Mouse (Mus musculus) limb, embryonic 11.5 days (tissue): ENCODE measurements around the gene Ccdc182. TPM values are rescaled to one million over a fixed set of nuclear protein-coding genes. Genes with fewer than 3 reads are reported as not detected.

Experiments used
- ATAC-seq: fragments of 200-750 bp; cut with Nextera tagmentation; 2 replicates; pipeline ENCODE4 v1.8.0; 2017; ENCODE audit warnings: low read depth; ENCODE audit not compliant: insufficient number of reproducible peaks, low FRiP score, low TSS enrichment
- DNase-seq: peaks from one replicate; pipeline ENCODE4 v3.0.0-alpha.2; 2015; ENCODE audit warnings: low spot score
- H3K27ac ChIP-seq: fragments of 300-500 bp; sonication (generic); replicated peaks from 2 replicates; pipeline ENCODE4 v1.5.1; 2014; ENCODE audit warnings: low read depth, mild to moderate bottlenecking, low read length
- H3K27me3 ChIP-seq: fragments of 300-500 bp; sonication (generic); 2 replicates; pipeline ENCODE4 v1.6.1; 2014; ENCODE audit warnings: mild to moderate bottlenecking, low read length, mixed read lengths; ENCODE audit not compliant: control insufficient read depth, insufficient read depth
- H3K36me3 ChIP-seq: fragments of 300-500 bp; sonication (generic); 2 replicates; pipeline ENCODE4 v1.6.1; 2014; ENCODE audit warnings: mild to moderate bottlenecking, low read length, moderate library complexity, mixed read lengths; ENCODE audit not compliant: control insufficient read depth, insufficient read depth
- H3K4me1 ChIP-seq: fragments of 300-500 bp; sonication (generic); 2 replicates; pipeline ENCODE4 v1.6.1; 2014; ENCODE audit warnings: low read length, mixed read lengths; ENCODE audit not compliant: control insufficient read depth, insufficient read depth
- H3K4me2 ChIP-seq: fragments of 300-500 bp; sonication (generic); 2 replicates; pipeline ENCODE4 v1.6.1; 2014; ENCODE audit warnings: low read depth, mild to moderate bottlenecking, moderate library complexity; ENCODE audit not compliant: severe bottlenecking
- H3K4me3 ChIP-seq: fragments of 300-500 bp; sonication (generic); 2 replicates; pipeline ENCODE4 v1.5.1; 2014; ENCODE audit warnings: low read depth, low read length
- H3K9ac ChIP-seq: fragments of 300-500 bp; sonication (generic); 2 replicates; pipeline ENCODE4 v1.6.1; 2014; ENCODE audit warnings: mild to moderate bottlenecking, low read length
- H3K9me3 ChIP-seq: fragments of 300-500 bp; sonication (generic); 2 replicates; pipeline ENCODE4 v1.6.1; 2016; ENCODE audit warnings: low read length; ENCODE audit not compliant: control insufficient read depth
- WGBS: fragments of 180-500 bp; shearing (Covaris S2); extraction: QIAGEN DNeasy Blood & Tissue Kit; methylation state at CpG from one replicate; pipeline ENCODE4 v1.1.7; 2014; 5-methylcytosine and 5-hydroxymethylcytosine counted together
- polyA plus RNA-seq: library from polyadenylated mRNA; unstranded; fragments of >200 nt; fragmentation: Nextera tagmentation; extraction: Ambion mirVana; gene quantifications from 2 replicates; pipeline ENCODE4 v1.2.1, GENCODE M21; 2014

The Ccdc182 gene
- polyA plus RNA-seq, 1 experiment from 2014 or later, result 0.12 TPM

GRCm38 (mm10) chr11:88318850-88319249, 25.0 kb downstream of the Ccdc182 start:
- Histone ChIP-seq H3K4me2 (no peak overlapping the region), H3K4me1 (no peaks in the 10 kb centered on the region), H3K36me3 (no peaks in the 10 kb centered on the region), H3K4me3 (no peak overlapping the region), H3K9ac (no peak overlapping the region), H3K9me3 (no peaks in the 10 kb centered on the region), H3K27ac (no peak overlapping the region), H3K27me3 (no peaks in the 10 kb centered on the region; the same call in 1 of the 2 replicates)
- DNase-seq (no peak), ATAC-seq (no peak)
- WGBS, result 79% methylated on average over 5 of the region's 5 CpGs

- no peaks in the 10 kb centered on the region for H3K9me3 ChIP-seq
- DNase-seq (no peak), ATAC-seq (no peak)
- no peaks in the 10 kb centered on the region for H3K4me1 ChIP-seq
- H3K9ac ChIP-seq, result no peak overlapping the region
- H3K4me3 ChIP-seq, result no peak overlapping the region
- H3K27ac ChIP-seq, result no peak overlapping the region
- WGBS, result 2% methylated on average over 4 of the region's 4 CpGs
- no peaks in the 10 kb centered on the region for H3K27me3 ChIP-seq
- H3K4me2 ChIP-seq, result no peak overlapping the region
- H3K36me3 ChIP-seq, result no peaks in the 10 kb centered on the region
Measured at GRCm38 (mm10) chr11:88327016-88327415, 33.2 kb downstream of the Ccdc182 start.

- no peak for DNase-seq
- 92% methylated on average over 17 of the region's 17 CpGs for WGBS
Measured at GRCm38 (mm10) chr11:88328813-88329595, 35.1 kb downstream of the Ccdc182 start.

GRCm38 (mm10) chr11:88330799-88331198, 36.9 kb downstream of the Ccdc182 start:
- ATAC-seq, result no peak
- no peak overlapping the region for H3K27ac ChIP-seq
- WGBS, result 51% methylated on average over 11 of the region's 11 CpGs

More at GRCm38 (mm10) chr11:88328813-88329595, 35.1 kb downstream of the Ccdc182 start:
- H3K27ac ChIP-seq, result no peak overlapping the region
- H3K27me3 ChIP-seq, result no peaks in the 10 kb centered on the region
- no peaks in the 10 kb centered on the region for H3K36me3 ChIP-seq
- peaks cover 4% of the 10 kb centered on the region; the same call in 1 of the 2 replicates for H3K4me1 ChIP-seq
- no peak overlapping the region for H3K9ac ChIP-seq
- no peak overlapping the region for H3K4me3 ChIP-seq
- H3K9me3 ChIP-seq, result no peaks in the 10 kb centered on the region
- ATAC-seq, result no peak
- H3K4me2 ChIP-seq, result no peak overlapping the region

GRCm38 (mm10) chr11:88331722-88332121, 37.9 kb downstream of the Ccdc182 start:
- Histone ChIP-seq H3K27me3 (no peaks in the 10 kb centered on the region), H3K27ac (no peak overlapping the region), H3K4me3 (no peak overlapping the region), H3K9ac (no peak overlapping the region), H3K9me3 (no peaks in the 10 kb centered on the region), H3K36me3 (no peaks in the 10 kb centered on the region), H3K4me2 (no peak overlapping the region), H3K4me1 (peaks cover 7% of the 10 kb centered on the region; the same call in 1 of the 2 replicates)
- 84% methylated on average over 8 of the region's 8 CpGs for WGBS
- DNase-seq (no peak), ATAC-seq (no peak)

More at GRCm38 (mm10) chr11:88330799-88331198, 36.9 kb downstream of the Ccdc182 start:
- no peak overlapping the region for H3K9ac ChIP-seq
- H3K4me1 ChIP-seq, result peaks cover 7% of the 10 kb centered on the region; the same call in 1 of the 2 replicates
- no peaks in the 10 kb centered on the region for H3K27me3 ChIP-seq
- no peak overlapping the region for H3K4me3 ChIP-seq
- no peak overlapping the region for H3K4me2 ChIP-seq
- no peak for DNase-seq
- H3K9me3 ChIP-seq, result no peaks in the 10 kb centered on the region
- no peaks in the 10 kb centered on the region for H3K36me3 ChIP-seq

DNA sequence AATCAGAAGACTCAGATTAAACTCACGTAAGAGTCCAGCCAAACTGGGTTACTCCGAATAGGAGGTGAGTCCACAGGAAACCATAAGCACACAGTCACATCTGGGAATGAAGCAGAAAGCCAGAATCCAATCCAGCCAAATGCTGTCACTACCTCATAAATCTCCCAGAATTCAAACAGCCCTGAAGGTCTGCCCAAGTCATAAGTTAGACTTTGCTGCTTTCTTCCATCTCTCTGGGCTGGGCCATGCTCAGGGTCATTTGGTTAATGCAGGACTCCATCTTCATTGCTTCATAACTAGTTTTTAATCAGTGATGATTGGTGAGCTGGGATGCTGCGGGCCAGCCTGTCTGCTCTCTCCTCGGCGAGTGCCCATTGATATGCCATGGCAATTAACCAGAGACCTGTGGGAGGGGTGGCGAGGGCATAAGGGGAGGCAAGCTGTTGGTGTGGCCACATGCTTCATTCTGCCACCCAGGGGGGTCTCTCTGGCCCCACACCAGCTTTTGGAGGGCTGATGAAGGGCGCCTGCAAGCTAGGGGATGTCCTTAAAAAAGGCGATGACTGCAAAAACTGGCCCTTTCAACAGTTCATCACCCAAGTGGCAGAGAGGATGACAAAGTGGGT, 38.6 kb downstream of the Ccdc182 start:
- Histone ChIP-seq H3K4me2 (peak overlapping the region; percentile 16; the same call in 1 of the 2 replicates), H3K9me3 (no peaks in the 10 kb centered on the region), H3K4me3 (no peak overlapping the region), H3K27me3 (no peaks in the 10 kb centered on the region), H3K36me3 (peaks cover 1% of the 10 kb centered on the region; the same call in 1 of the 2 replicates), H3K27ac (no peak overlapping the region), H3K9ac (no peak overlapping the region), H3K4me1 (peaks cover 7% of the 10 kb centered on the region; the same call in 1 of the 2 replicates)
- ATAC-seq, result 0 out of 2 replicates have a peak, but pooled peaks have one; percentile 39
- WGBS, result 34% methylated on average over 8 of the region's 8 CpGs
- peak; percentile 62 for DNase-seq

GRCm38 (mm10) chr11:88334893-88335292, 41.0 kb downstream of the Ccdc182 start:
- no peaks in the 10 kb centered on the region for H3K27me3 ChIP-seq
- no peak for DNase-seq
- H3K9me3 ChIP-seq, result no peaks in the 10 kb centered on the region
- no peak overlapping the region for H3K4me3 ChIP-seq
- peaks cover 3% of the 10 kb centered on the region; the same call in 1 of the 2 replicates for H3K36me3 ChIP-seq
- WGBS, result 36% methylated on average over 5 of the region's 5 CpGs
- H3K9ac ChIP-seq, result no peak overlapping the region
- no peak overlapping the region for H3K4me2 ChIP-seq
- no peak for ATAC-seq
- H3K27ac ChIP-seq, result no peak overlapping the region
- H3K4me1 ChIP-seq, result peaks cover 7% of the 10 kb centered on the region; the same call in 1 of the 2 replicates

- Histone ChIP-seq H3K4me1 (0 out of 2 replicates have a peak, but pooled peaks cover 3% of the 10 kb centered on the region), H3K4me2 (no peak overlapping the region), H3K9me3 (no peaks in the 10 kb centered on the region), H3K9ac (no peak overlapping the region), H3K27ac (no peak overlapping the region), H3K4me3 (no peak overlapping the region), H3K27me3 (no peaks in the 10 kb centered on the region), H3K36me3 (peaks cover 3% of the 10 kb centered on the region; the same call in 1 of the 2 replicates)
- no peak for DNase-seq
- WGBS, result 91% methylated on average over 3 of the region's 3 CpGs
- no peak for ATAC-seq
Measured at GRCm38 (mm10) chr11:88337926-88338325, 44.1 kb downstream of the Ccdc182 start.
